In genomic region chr12:83373081-83373480, GRCm38 (mm10) we compare ENCODE assay signal across 20 mouse cellular contexts.
A peak's percentile ranks its signal among the peaks of the same experiment; 100 is the strongest.
DNase-seq lines count a peak whose midpoint lies in the region; TF ChIP-seq lines count a peak whose summit lies in the region.
"Had no signal": no experiment of that assay in that cellular context is flagged by ENCODE, and none has a peak within 500 bp of the region (broad histone marks: within the 10 kb centered on the region; RNA-seq: fewer than 3 reads in every experiment).

No protein-coding gene starts in this region.

- DNase-seq in cerebellum, postnatal 10 days: peak; percentile 49 to 58
- no peak for DNase-seq in cerebellum, adult 8-10 months
- DNase-seq in heart, adult 11 months: peak; percentile 87
- DNase-seq in heart, postnatal 36 days: no peak
- no peak for DNase-seq in layer of hippocampus, adult 2 months (ENCODE audit: low spot score in 2 of 2)
- no peak for DNase-seq in layer of hippocampus, postnatal 25 days (ENCODE audit: extremely low spot score in 1 of 2, low spot score in 1 of 2)
- DNase-seq in brain, embryonic 14.5 days (ENCODE audit: low read depth): peak; percentile 27
- DNase-seq: adrenal gland, adult 8-10 months; adrenal gland, postnatal 36 days; B cell, adult 2 months; cerebellum, adult 11 months; cerebellum, adult 9-11 months; embryo, embryonic 11 days; gastrocnemius, postnatal 36 days; heart, postnatal 10 days; kidney, adult 2 months had no signal

- peak overlapping the region; percentile 15; the same call in 1 of the 2 replicates for H3K27ac ChIP-seq in layer of hippocampus, adult 2 months
- H3K27ac ChIP-seq: embryonic facial prominence, embryonic 15.5 days; forebrain, embryonic 10.5 days; hindbrain, embryonic 15.5 days had no signal

- no peak for TF ChIP-seq POLR2A in brain, embryonic 14.5 days (IDR thresholded peaks at IDR 0.05; ENCODE audit: borderline replicate concordance, extremely low read depth, insufficient read depth, insufficient read length, poor library complexity, severe bottlenecking)

- no peak for TF ChIP-seq CTCF in layer of hippocampus, adult 2 months (conservative IDR thresholded peaks at IDR 0.05)
- no peak for TF ChIP-seq CTCF in brain, embryonic 14.5 days (IDR thresholded peaks at IDR 0.05; ENCODE audit: borderline replicate concordance, extremely low read depth, insufficient read depth, insufficient read length)

- intact Hi-C loops in heart, postnatal 36 days (cut with DNase I): no loop called here

- H3K4me3 ChIP-seq in layer of hippocampus, adult 2 months: no peak overlapping the region
- H3K4me3 ChIP-seq: embryonic facial prominence, embryonic 15.5 days; erythroblast, embryonic 14.5 days; forebrain, embryonic 10.5 days; hindbrain, embryonic 15.5 days had no signal

Comparison
In these comparisons a context has a peak if more than half of its experiments do, and no peak if none do; other contexts are left out.
1. DNase-seq: peak in cerebellum, postnatal 10 days (2 of 2), heart, adult 11 months (single experiment) and brain, embryonic 14.5 days (single experiment); none in cerebellum, adult 8-10 months (single experiment), heart, postnatal 36 days (0 of 2), layer of hippocampus, adult 2 months (0 of 2) and layer of hippocampus, postnatal 25 days (0 of 2).